17 mouse cellular contexts compared by ENCODE assay signal in genomic region chr11:117044731-117045130, GRCm38 (mm10).
"Had no signal": no experiment of that assay in that cellular context is flagged by ENCODE, and none has a peak within 500 bp of the region (broad histone marks: within the 10 kb centered on the region; RNA-seq: fewer than 3 reads in every experiment).

No protein-coding gene starts in this region.

- H3K4me3 ChIP-seq: limb, embryonic 15.5 days; liver, embryonic 12.5 days; lung, embryonic 15.5 days; midbrain, embryonic 10.5 days; midbrain, embryonic 12.5 days; myocyte; neural tube, embryonic 13.5 days; neural tube, embryonic 15.5 days; stomach, embryonic 15.5 days had no signal

- DNase-seq: lung, adult 2 months; lung, postnatal 14 days; lung, postnatal 4 days; midbrain, embryonic 14.5 days; retina, postnatal 1 day; right cerebral cortex, postnatal 14 days had no signal

- H3K27me3 ChIP-seq: neural tube, embryonic 15.5 days had no signal

- H3K27ac ChIP-seq: limb, embryonic 15.5 days; liver, embryonic 12.5 days; liver, embryonic 14.5 days; lung, embryonic 15.5 days; midbrain, embryonic 10.5 days; midbrain, embryonic 12.5 days; neural tube, embryonic 13.5 days; neural tube, embryonic 15.5 days; stomach, embryonic 15.5 days; stomach, postnatal 0 days had no signal

- H3K4me1 ChIP-seq: liver, embryonic 12.5 days had no signal
